Mouse (Mus musculus) heart, embryonic 16.5 days (tissue): ENCODE measurements around the gene Slc4a11. TPM values are rescaled to one million over a fixed set of nuclear protein-coding genes. Genes with fewer than 3 reads are reported as not detected.

Source experiments
- ATAC-seq: fragments of 200-750 bp; cut with Nextera tagmentation; replicated peaks from 2 replicates; pipeline ENCODE4 v1.8.0; 2017; ENCODE audit warnings: moderate number of reproducible peaks; ENCODE audit not compliant: insufficient read depth, low FRiP score; ENCODE audit errors: extremely low read depth
- H3K27ac ChIP-seq: fragments of 300-500 bp; sonication (generic); 2 replicates; pipeline ENCODE4 v1.5.1; 2014; ENCODE audit warnings: mild to moderate bottlenecking, low read length, control low read depth, moderate library complexity
- H3K27me3 ChIP-seq: fragments of 300-500 bp; sonication (generic); 2 replicates; pipeline ENCODE4 v1.6.1; 2014; ENCODE audit warnings: low read length, mixed read lengths; ENCODE audit not compliant: control insufficient read depth, insufficient read depth
- H3K36me3 ChIP-seq: fragments of 300-500 bp; sonication (generic); 2 replicates; pipeline ENCODE4 v1.6.1; 2014; ENCODE audit not compliant: control insufficient read depth, insufficient read depth
- H3K4me1 ChIP-seq: fragments of 300-500 bp; sonication (generic); 2 replicates; pipeline ENCODE4 v1.6.1; 2014; ENCODE audit warnings: low read length, mixed read lengths; ENCODE audit not compliant: control insufficient read depth, insufficient read depth
- H3K4me2 ChIP-seq: fragments of 300-500 bp; sonication (generic); 2 replicates; pipeline ENCODE4 v1.6.1; 2014; ENCODE audit warnings: low read depth, mild to moderate bottlenecking, control low read depth, low read length
- H3K4me3 ChIP-seq: fragments of 300-500 bp; sonication (generic); 2 replicates; pipeline ENCODE4 v1.5.1; 2014; ENCODE audit warnings: mild to moderate bottlenecking, control low read depth, low read length
- H3K9ac ChIP-seq: fragments of 300-500 bp; sonication (generic); 2 replicates; pipeline ENCODE4 v1.6.1; 2014; ENCODE audit warnings: low read length, control low read depth
- H3K9me3 ChIP-seq: fragments of 300-500 bp; sonication (generic); replicated peaks from 2 replicates; pipeline ENCODE4 v1.6.1; 2016; ENCODE audit warnings: low read length; ENCODE audit not compliant: control insufficient read depth
- WGBS: fragments of 180-500 bp; shearing (Covaris S2); extraction: QIAGEN DNeasy Blood & Tissue Kit; methylation state at CpG from one replicate; pipeline ENCODE4 v1.1.7; 2014; 5-methylcytosine and 5-hydroxymethylcytosine counted together
- polyA plus RNA-seq: library from polyadenylated mRNA; unstranded; fragments of >200 nt; fragmentation: Nextera tagmentation; extraction: Ambion mirVana; gene quantifications from 2 replicates; pipeline ENCODE4 v1.2.1, GENCODE M21; 2015

Gene Slc4a11
- polyA plus RNA-seq, 1 experiment from 2014 or later: 0.34 TPM

DNA sequence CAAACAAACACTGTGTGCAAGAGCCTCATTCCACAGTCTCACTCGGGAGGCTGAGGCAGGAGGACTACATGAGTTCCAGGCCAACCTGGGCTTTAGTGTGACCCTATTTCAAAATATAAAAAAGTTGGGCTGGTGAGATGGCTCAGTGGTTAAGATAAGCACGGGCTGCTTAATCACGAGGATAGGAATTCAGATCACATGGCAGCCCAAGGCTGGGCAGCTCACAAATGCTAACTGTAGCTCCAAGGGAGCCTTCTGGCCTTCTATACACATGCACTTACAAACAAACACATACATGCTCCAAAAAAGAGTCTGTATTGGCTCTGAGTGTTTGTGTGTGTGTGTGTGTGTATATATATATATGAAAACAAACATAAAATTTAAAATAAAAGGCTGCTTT, 3.8 kb downstream of the Slc4a11 start:
- ATAC-seq: no peak
- Histone ChIP-seq H3K27me3 (peaks cover 34% of the 10 kb centered on the region), H3K9me3 (no peaks in the 10 kb centered on the region), H3K9ac (no peak overlapping the region), H3K4me1 (peaks cover 9% of the 10 kb centered on the region; the same call in 1 of the 2 replicates), H3K4me2 (no peak overlapping the region), H3K27ac (no peak overlapping the region), H3K4me3 (no peak overlapping the region), H3K36me3 (no peaks in the 10 kb centered on the region)
- 31% methylated on average over 3 of the region's 3 CpGs for WGBS

- ATAC-seq: no peak
- Histone ChIP-seq H3K9ac (no peak overlapping the region), H3K27me3 (no peaks in the 10 kb centered on the region), H3K27ac (no peak overlapping the region), H3K36me3 (no peaks in the 10 kb centered on the region), H3K4me2 (no peak overlapping the region), H3K9me3 (no peaks in the 10 kb centered on the region), H3K4me1 (no peaks in the 10 kb centered on the region), H3K4me3 (no peak overlapping the region)
- WGBS: 71% methylated on average over 2 of the region's 2 CpGs
Measured at GRCm38 (mm10) chr2:130689011-130689410, 8.3 kb downstream of the Slc4a11 start.

DNA sequence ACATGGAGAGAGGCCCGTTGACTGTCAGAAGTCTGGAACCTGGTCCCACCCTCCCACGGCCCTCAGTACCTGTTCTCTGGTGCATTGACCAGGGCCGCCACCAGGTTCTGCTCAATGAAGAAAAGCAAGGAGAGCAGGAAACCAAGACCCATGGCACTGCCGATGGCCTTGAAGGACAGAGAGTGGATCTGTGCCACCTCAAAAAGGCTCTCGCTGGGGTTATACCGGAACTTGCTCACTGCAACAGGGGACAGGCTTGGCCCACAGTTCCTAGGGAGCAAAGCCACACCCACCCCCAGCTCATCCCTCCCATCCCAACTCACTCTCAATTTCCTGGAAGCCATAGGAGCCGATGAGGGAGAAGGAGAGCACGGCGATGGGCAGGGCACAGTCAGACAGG, 11.9 kb downstream of the Slc4a11 start:
- no peaks in the 10 kb centered on the region for H3K27me3 ChIP-seq
- no peaks in the 10 kb centered on the region for H3K9me3 ChIP-seq
- H3K36me3 ChIP-seq: peaks cover 8% of the 10 kb centered on the region
- H3K4me2 ChIP-seq: no peak overlapping the region
- WGBS: 89% methylated on average over 9 of the region's 9 CpGs
- no peak overlapping the region for H3K9ac ChIP-seq
- no peak overlapping the region for H3K4me3 ChIP-seq
- no peaks in the 10 kb centered on the region for H3K4me1 ChIP-seq
- H3K27ac ChIP-seq: no peak overlapping the region
- no peak; the same call in 1 of the 2 replicates for ATAC-seq

DNA sequence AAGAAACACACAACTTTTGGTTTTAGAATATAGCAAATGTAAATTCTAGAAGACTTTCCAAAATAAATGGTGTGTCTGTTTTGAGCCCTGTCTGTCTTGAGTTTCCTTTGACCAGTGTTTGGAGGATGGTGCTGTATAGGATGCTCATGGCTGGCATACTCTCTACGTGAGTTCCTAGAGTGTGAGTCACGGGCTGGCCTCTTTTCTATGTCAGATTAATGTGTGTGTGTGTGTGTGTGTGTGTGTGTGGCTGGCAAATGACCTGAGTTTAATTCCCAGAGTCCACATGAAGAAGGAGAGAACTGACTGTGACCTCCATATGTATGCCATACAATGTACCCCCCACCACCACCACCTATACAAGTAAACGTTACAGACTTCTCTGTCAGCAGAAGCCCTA, 15.8 kb downstream of the Slc4a11 start:
- ATAC-seq: no peak
- Histone ChIP-seq H3K27ac (no peak overlapping the region), H3K9me3 (no peaks in the 10 kb centered on the region), H3K27me3 (no peaks in the 10 kb centered on the region), H3K36me3 (peaks cover 37% of the 10 kb centered on the region), H3K9ac (no peak overlapping the region), H3K4me1 (no peaks in the 10 kb centered on the region), H3K4me2 (no peak overlapping the region), H3K4me3 (no peak overlapping the region)
- WGBS: 75% methylated on average over 3 of the region's 3 CpGs

GRCm38 (mm10) chr2:130679899-130680298, 17.4 kb downstream of the Slc4a11 start:
- H3K4me2 ChIP-seq: no peak overlapping the region
- H3K9ac ChIP-seq: no peak overlapping the region
- no peak overlapping the region for H3K4me3 ChIP-seq
- WGBS: 94% methylated on average over 6 of the region's 6 CpGs
- H3K36me3 ChIP-seq: peaks cover 52% of the 10 kb centered on the region
- no peaks in the 10 kb centered on the region for H3K27me3 ChIP-seq
- ATAC-seq: no peak
- no peak overlapping the region for H3K27ac ChIP-seq
- no peaks in the 10 kb centered on the region for H3K9me3 ChIP-seq
- H3K4me1 ChIP-seq: no peaks in the 10 kb centered on the region

GRCm38 (mm10) chr2:130679154-130679553, 18.2 kb downstream of the Slc4a11 start:
- no peaks in the 10 kb centered on the region for H3K27me3 ChIP-seq
- no peaks in the 10 kb centered on the region for H3K9me3 ChIP-seq
- no peak overlapping the region for H3K4me3 ChIP-seq
- H3K36me3 ChIP-seq: peaks cover 58% of the 10 kb centered on the region
- 92% methylated on average over 12 of the region's 12 CpGs for WGBS
- H3K9ac ChIP-seq: no peak overlapping the region
- H3K4me1 ChIP-seq: no peaks in the 10 kb centered on the region
- no peak for ATAC-seq
- H3K27ac ChIP-seq: no peak overlapping the region
- no peak overlapping the region for H3K4me2 ChIP-seq

DNA sequence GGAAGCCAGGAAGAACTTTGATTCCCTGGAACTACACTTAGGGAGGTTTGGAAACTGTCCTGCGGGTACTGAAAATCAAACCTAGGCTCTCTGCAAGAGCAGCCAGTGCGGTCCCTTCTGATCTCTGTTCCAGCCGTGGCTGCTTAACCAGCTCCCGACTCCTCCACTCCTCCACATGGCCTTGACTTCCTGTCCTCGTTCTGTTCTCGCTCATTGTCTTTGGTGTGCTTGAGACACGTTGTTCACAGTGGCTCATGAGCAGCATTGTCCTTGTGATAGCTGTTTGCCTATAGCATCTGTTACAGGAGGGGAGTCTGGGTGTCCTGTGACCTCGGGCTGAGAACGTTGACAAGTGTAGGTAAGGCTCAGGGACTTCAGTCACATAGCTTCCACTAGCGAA, 20.1 kb downstream of the Slc4a11 start:
- Histone ChIP-seq H3K4me2 (no peak overlapping the region), H3K27ac (no peak overlapping the region), H3K4me1 (no peaks in the 10 kb centered on the region), H3K9ac (no peak overlapping the region), H3K36me3 (peaks cover 71% of the 10 kb centered on the region), H3K4me3 (no peak overlapping the region), H3K27me3 (no peaks in the 10 kb centered on the region), H3K9me3 (no peaks in the 10 kb centered on the region)
- WGBS: 76% methylated on average over 10 of the region's 10 CpGs
- no peak for ATAC-seq

- no peaks in the 10 kb centered on the region for H3K9me3 ChIP-seq
- H3K4me1 ChIP-seq: peaks cover 22% of the 10 kb centered on the region
- peak within 1 kb of the TSS; percentile 84 for H3K9ac ChIP-seq
- under 1% methylated on average over 31 of the region's 31 CpGs for WGBS
- H3K4me2 ChIP-seq: peak within 1 kb of the TSS; percentile 75
- ATAC-seq: peak; percentile 46
- H3K27ac ChIP-seq: peak within 1 kb of the TSS; percentile 72
- H3K27me3 ChIP-seq: no peaks in the 10 kb centered on the region
- H3K36me3 ChIP-seq: peaks cover 7% of the 10 kb centered on the region; the same call in 1 of the 2 replicates
- peak within 1 kb of the TSS; percentile 87 for H3K4me3 ChIP-seq
Measured at GRCm38 (mm10) chr2:130667559-130667958, 29.8 kb downstream of the Slc4a11 start, which contains the start of gene Itpa. Gene Itpa, plus strand, starts transcription at chr2:130667610.

GRCm38 (mm10) chr2:130664102-130664701, 33.1 kb downstream of the Slc4a11 start, which contains the start of gene Ddrgk1:
Gene Ddrgk1, minus strand, starts transcription at chr2:130664659.
- ATAC-seq: peak; percentile 95
- WGBS: 0% methylated on average over 40 of the region's 40 CpGs
- Histone ChIP-seq H3K9ac (peak within 1 kb of the TSS; percentile 96), H3K27me3 (no peaks in the 10 kb centered on the region), H3K36me3 (peaks cover 19% of the 10 kb centered on the region), H3K4me3 (peak within 1 kb of the TSS; percentile 80), H3K4me2 (peak within 1 kb of the TSS; percentile 87), H3K9me3 (no peaks in the 10 kb centered on the region), H3K4me1 (peaks cover 20% of the 10 kb centered on the region), H3K27ac (peak within 1 kb of the TSS; percentile 100)
